Mouse (Mus musculus): ENCODE measurements around the gene Tmem213. TPM values are rescaled to one million over a fixed set of nuclear protein-coding genes. Genes with fewer than 3 reads are reported as not detected.

The Tmem213 gene
- polyA plus RNA-seq, 1 experiment from 2014 or later = not detected

DNA sequence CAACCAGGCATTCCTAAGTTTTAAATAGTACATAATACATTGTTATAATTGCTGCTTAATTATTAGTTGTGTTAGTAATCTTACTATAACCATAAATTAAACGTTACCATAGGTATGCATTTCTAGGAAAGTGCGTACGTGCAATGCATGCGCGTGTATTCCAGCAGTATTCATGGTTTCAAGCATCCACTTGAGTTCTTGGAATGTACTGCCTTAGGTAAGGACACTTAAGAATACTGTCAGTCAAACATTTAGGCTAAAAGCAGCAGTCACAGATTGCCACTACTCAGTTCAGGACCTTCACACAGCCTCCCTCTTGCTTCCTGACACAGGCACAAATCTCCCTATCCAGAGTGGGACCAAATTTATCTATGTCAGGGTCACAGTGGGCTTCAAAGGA, 606 bp upstream of the Tmem213 start:
- no peak for ATAC-seq
- Histone ChIP-seq H3K36me3 (ENCODE audit: control insufficient read depth, insufficient read depth, low read length) (no peaks in the 10 kb centered on the region), H3K27ac (ENCODE audit: low read depth, low read length) (no peak overlapping the region), H3K9me3 (replicated peaks; ENCODE audit: control insufficient read depth, low read length) (no peaks in the 10 kb centered on the region), H3K4me1 (ENCODE audit: control insufficient read depth, insufficient read depth, low read length) (no peaks in the 10 kb centered on the region), H3K27me3 (replicated peaks; ENCODE audit: control insufficient read depth, insufficient read depth, low read length) (no peaks in the 10 kb centered on the region), H3K4me3 (ENCODE audit: low read depth, low read length) (no peak overlapping the region), H3K9ac (ENCODE audit: low read length) (no peak overlapping the region), H3K4me2 (ENCODE audit: low read length) (no peak overlapping the region)
- WGBS = 95% methylated on average over 5 of the region's 5 CpGs
- DNase-seq (ENCODE audit: low spot score) = no peak

- Histone ChIP-seq H3K4me1 (ENCODE audit: control insufficient read depth, insufficient read depth, low read length) (no peaks in the 10 kb centered on the region), H3K4me3 (ENCODE audit: low read depth, low read length) (no peak overlapping the region), H3K9me3 (replicated peaks; ENCODE audit: control insufficient read depth, low read length) (no peaks in the 10 kb centered on the region), H3K36me3 (ENCODE audit: control insufficient read depth, insufficient read depth, low read length) (no peaks in the 10 kb centered on the region), H3K4me2 (ENCODE audit: low read length) (no peak overlapping the region), H3K27me3 (replicated peaks; ENCODE audit: control insufficient read depth, insufficient read depth, low read length) (no peaks in the 10 kb centered on the region), H3K9ac (ENCODE audit: low read length) (no peak overlapping the region), H3K27ac (ENCODE audit: low read depth, low read length) (no peak overlapping the region)
- DNase-seq (ENCODE audit: low spot score) = no peak
- ATAC-seq = no peak
- 17% methylated on average over 9 of the region's 9 CpGs for WGBS
Observed at GRCm38 (mm10) chr6:38109871-38110270, 816 bp downstream of the Tmem213 start.

GRCm38 (mm10) chr6:38110859-38111258, 1.8 kb downstream of the Tmem213 start:
- ATAC-seq = no peak
- H3K4me3 ChIP-seq (ENCODE audit: low read depth, low read length) = no peak overlapping the region

GRCm38 (mm10) chr6:38116107-38116770, 7.2 kb downstream of the Tmem213 start:
- ATAC-seq (no peak), DNase-seq (ENCODE audit: low spot score) (no peak)
- no peak overlapping the region for H3K4me2 ChIP-seq (ENCODE audit: low read length)
- no peak overlapping the region for H3K9ac ChIP-seq (ENCODE audit: low read length)
- no peaks in the 10 kb centered on the region for H3K27me3 ChIP-seq (replicated peaks; ENCODE audit: control insufficient read depth, insufficient read depth, low read length)
- H3K4me1 ChIP-seq (ENCODE audit: control insufficient read depth, insufficient read depth, low read length) = no peaks in the 10 kb centered on the region
- H3K36me3 ChIP-seq (ENCODE audit: control insufficient read depth, insufficient read depth, low read length) = no peaks in the 10 kb centered on the region
- no peaks in the 10 kb centered on the region for H3K9me3 ChIP-seq (replicated peaks; ENCODE audit: control insufficient read depth, low read length)
- no peak overlapping the region for H3K27ac ChIP-seq (ENCODE audit: low read depth, low read length)
- H3K4me3 ChIP-seq (ENCODE audit: low read depth, low read length) = no peak overlapping the region
- WGBS = 72% methylated on average over 4 of the region's 4 CpGs

More at GRCm38 (mm10) chr6:38110859-38111258, 1.8 kb downstream of the Tmem213 start:
- Histone ChIP-seq H3K9ac (ENCODE audit: low read length) (no peak overlapping the region), H3K27ac (ENCODE audit: low read depth, low read length) (no peak overlapping the region), H3K9me3 (replicated peaks; ENCODE audit: control insufficient read depth, low read length) (no peaks in the 10 kb centered on the region), H3K36me3 (ENCODE audit: control insufficient read depth, insufficient read depth, low read length) (no peaks in the 10 kb centered on the region), H3K27me3 (replicated peaks; ENCODE audit: control insufficient read depth, insufficient read depth, low read length) (no peaks in the 10 kb centered on the region), H3K4me1 (ENCODE audit: control insufficient read depth, insufficient read depth, low read length) (no peaks in the 10 kb centered on the region), H3K4me2 (ENCODE audit: low read length) (no peak overlapping the region)
- 74% methylated on average over 9 of the region's 9 CpGs for WGBS
- DNase-seq (ENCODE audit: low spot score) = no peak

GRCm38 (mm10) chr6:38118341-38118740, 9.3 kb downstream of the Tmem213 start:
- no peak for ATAC-seq
- Histone ChIP-seq H3K4me3 (ENCODE audit: low read depth, low read length) (no peak overlapping the region), H3K27me3 (replicated peaks; ENCODE audit: control insufficient read depth, insufficient read depth, low read length) (no peaks in the 10 kb centered on the region), H3K4me1 (ENCODE audit: control insufficient read depth, insufficient read depth, low read length) (no peaks in the 10 kb centered on the region), H3K27ac (ENCODE audit: low read depth, low read length) (no peak overlapping the region), H3K9ac (ENCODE audit: low read length) (no peak overlapping the region), H3K36me3 (ENCODE audit: control insufficient read depth, insufficient read depth, low read length) (0 out of 2 replicates have a peak, but pooled peaks cover under 1% of the 10 kb centered on the region), H3K4me2 (ENCODE audit: low read length) (no peak overlapping the region), H3K9me3 (replicated peaks; ENCODE audit: control insufficient read depth, low read length) (no peaks in the 10 kb centered on the region)
- 94% methylated on average over 6 of the region's 6 CpGs for WGBS
- no peak for DNase-seq (ENCODE audit: low spot score)

DNA sequence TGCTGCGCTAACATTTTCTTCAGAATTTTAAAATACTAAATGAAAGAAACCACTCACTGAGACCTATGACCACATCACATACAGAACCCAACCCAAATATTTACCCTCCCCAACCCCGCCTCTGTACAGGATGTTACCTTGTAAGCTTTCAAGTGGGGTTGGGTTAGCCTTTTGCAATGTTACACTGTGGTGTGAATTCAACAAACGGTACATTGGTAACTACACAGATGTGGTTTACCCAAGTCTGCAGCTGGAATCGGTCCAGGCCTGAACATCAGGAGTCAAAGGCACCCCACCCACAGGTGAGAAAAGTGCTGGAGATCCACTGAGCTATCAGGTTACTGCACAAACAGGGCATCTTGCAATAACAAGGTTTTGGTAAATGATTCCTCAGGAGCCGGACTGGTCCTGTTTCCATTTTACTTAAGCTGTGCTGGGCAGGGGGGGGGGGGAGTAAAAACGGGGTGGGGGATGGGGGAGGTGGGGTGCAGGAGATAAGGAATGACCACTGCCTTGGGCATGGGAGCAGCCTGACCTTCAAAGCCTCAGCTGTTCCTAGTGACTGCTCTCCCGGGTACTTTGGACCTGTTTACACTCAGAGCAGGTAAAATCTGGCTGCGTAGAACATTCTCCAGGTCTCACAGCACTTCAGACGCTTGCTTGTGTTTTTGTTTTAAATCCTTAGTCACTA, 11.8 kb downstream of the Tmem213 start:
- ATAC-seq (no peak), DNase-seq (ENCODE audit: low spot score) (no peak)
- Histone ChIP-seq H3K4me3 (ENCODE audit: low read depth, low read length) (no peak overlapping the region), H3K4me2 (ENCODE audit: low read length) (no peak overlapping the region), H3K27ac (ENCODE audit: low read depth, low read length) (no peak overlapping the region), H3K36me3 (ENCODE audit: control insufficient read depth, insufficient read depth, low read length) (peaks cover 14% of the 10 kb centered on the region; the same call in 1 of the 2 replicates), H3K9ac (ENCODE audit: low read length) (no peak overlapping the region), H3K4me1 (ENCODE audit: control insufficient read depth, insufficient read depth, low read length) (no peaks in the 10 kb centered on the region), H3K9me3 (replicated peaks; ENCODE audit: control insufficient read depth, low read length) (no peaks in the 10 kb centered on the region), H3K27me3 (replicated peaks; ENCODE audit: control insufficient read depth, insufficient read depth, low read length) (no peaks in the 10 kb centered on the region)
- WGBS = 81% methylated on average over 9 of the region's 9 CpGs

- H3K27me3 ChIP-seq (replicated peaks; ENCODE audit: control insufficient read depth, insufficient read depth, low read length) = no peaks in the 10 kb centered on the region
- H3K9ac ChIP-seq (ENCODE audit: low read length) = no peak overlapping the region
- 87% methylated on average over 5 of the region's 5 CpGs for WGBS
Observed at GRCm38 (mm10) chr6:38121843-38122242, 12.8 kb downstream of the Tmem213 start.

GRCm38 (mm10) chr6:38122791-38123190, 13.7 kb downstream of the Tmem213 start:
- H3K4me3 ChIP-seq (ENCODE audit: low read depth, low read length) = no peak overlapping the region
- no peak overlapping the region for H3K4me2 ChIP-seq (ENCODE audit: low read length)
- H3K27ac ChIP-seq (ENCODE audit: low read depth, low read length) = no peak overlapping the region
- H3K9ac ChIP-seq (ENCODE audit: low read length) = no peak overlapping the region
- ATAC-seq = no peak
- DNase-seq (ENCODE audit: low spot score) = no peak
- no peaks in the 10 kb centered on the region for H3K4me1 ChIP-seq (ENCODE audit: control insufficient read depth, insufficient read depth, low read length)
- no peaks in the 10 kb centered on the region for H3K27me3 ChIP-seq (replicated peaks; ENCODE audit: control insufficient read depth, insufficient read depth, low read length)
- 74% methylated on average over 6 of the region's 6 CpGs for WGBS
- no peaks in the 10 kb centered on the region for H3K9me3 ChIP-seq (replicated peaks; ENCODE audit: control insufficient read depth, low read length)
- peaks cover 34% of the 10 kb centered on the region for H3K36me3 ChIP-seq (ENCODE audit: control insufficient read depth, insufficient read depth, low read length)

More at GRCm38 (mm10) chr6:38121843-38122242, 12.8 kb downstream of the Tmem213 start:
- DNase-seq (ENCODE audit: low spot score) (no peak), ATAC-seq (no peak)
- Histone ChIP-seq H3K9me3 (replicated peaks; ENCODE audit: control insufficient read depth, low read length) (no peaks in the 10 kb centered on the region), H3K36me3 (ENCODE audit: control insufficient read depth, insufficient read depth, low read length) (peaks cover 24% of the 10 kb centered on the region; the same call in 1 of the 2 replicates), H3K4me3 (ENCODE audit: low read depth, low read length) (no peak overlapping the region), H3K27ac (ENCODE audit: low read depth, low read length) (no peak overlapping the region), H3K4me1 (ENCODE audit: control insufficient read depth, insufficient read depth, low read length) (no peaks in the 10 kb centered on the region), H3K4me2 (ENCODE audit: low read length) (no peak overlapping the region)

All from forebrain, embryonic 14.5 days (tissue).